Mouse (Mus musculus): ENCODE measurements around the gene Banf1.
A peak's percentile ranks its signal among the peaks of the same experiment; 100 is the strongest.
"Not testable (repeated sequence)": the region's sequence is repeated elsewhere in the genome, so short reads cannot be mapped to it uniquely, and the experiment has no call there.

Banf1 gene

DNA sequence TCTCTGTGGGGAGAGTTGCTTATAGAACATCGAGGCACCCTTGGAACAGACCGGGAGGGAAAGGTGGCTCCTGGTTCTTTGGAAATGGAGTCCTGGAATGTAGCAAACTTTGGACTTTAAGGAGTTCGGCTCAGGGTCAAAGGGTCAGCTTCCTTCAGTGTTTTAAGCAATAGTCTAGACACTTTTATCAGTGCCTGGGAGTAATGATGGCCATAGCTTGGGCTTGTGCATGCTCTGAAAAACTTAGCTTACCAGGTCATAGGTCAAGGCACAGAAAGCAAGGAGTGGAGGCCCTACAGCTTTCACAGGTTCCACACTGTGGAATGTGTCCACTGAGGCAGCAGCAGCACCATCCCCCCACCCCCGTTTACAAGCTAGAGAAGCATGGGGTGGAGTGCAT, 7.8 kb upstream of the Banf1 start:
- DNase-seq (ENCODE audit: low spot score in 2 of 2), result no peak

GRCm38 (mm10) chr19:5374177-5374576, 7.2 kb upstream of the Banf1 start:
- no peak for DNase-seq (ENCODE audit: low spot score in 2 of 2)

- DNase-seq (ENCODE audit: low spot score in 2 of 2), result no peak
Measured at GRCm38 (mm10) chr19:5372724-5373123, 5.8 kb upstream of the Banf1 start.

- no peak for DNase-seq (ENCODE audit: low spot score in 2 of 2)
Measured at GRCm38 (mm10) chr19:5370932-5371331, 4.0 kb upstream of the Banf1 start.

DNA sequence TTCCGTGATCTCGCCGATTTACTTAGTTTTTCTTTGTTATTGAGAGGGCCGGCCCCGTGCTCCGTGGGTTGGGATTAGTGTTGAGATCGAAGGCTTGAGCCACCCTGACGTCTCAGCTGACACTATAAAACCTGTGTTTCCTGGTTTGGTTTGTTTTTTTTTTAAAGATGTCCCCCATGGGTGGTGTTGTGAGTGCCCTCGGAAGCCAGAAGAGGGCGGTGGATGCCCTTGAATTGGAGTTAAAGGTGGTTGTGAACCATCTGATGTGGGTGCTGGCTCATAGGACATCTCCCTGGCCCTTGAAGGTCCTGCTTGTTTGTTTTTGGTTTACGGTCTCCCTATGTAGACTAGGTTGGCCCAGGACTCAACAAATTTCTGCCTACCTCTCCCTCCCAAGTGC, 487 bp upstream of the Banf1 start:
- peak; percentile 29 to 50 for DNase-seq (ENCODE audit: low spot score in 2 of 2)

DNA sequence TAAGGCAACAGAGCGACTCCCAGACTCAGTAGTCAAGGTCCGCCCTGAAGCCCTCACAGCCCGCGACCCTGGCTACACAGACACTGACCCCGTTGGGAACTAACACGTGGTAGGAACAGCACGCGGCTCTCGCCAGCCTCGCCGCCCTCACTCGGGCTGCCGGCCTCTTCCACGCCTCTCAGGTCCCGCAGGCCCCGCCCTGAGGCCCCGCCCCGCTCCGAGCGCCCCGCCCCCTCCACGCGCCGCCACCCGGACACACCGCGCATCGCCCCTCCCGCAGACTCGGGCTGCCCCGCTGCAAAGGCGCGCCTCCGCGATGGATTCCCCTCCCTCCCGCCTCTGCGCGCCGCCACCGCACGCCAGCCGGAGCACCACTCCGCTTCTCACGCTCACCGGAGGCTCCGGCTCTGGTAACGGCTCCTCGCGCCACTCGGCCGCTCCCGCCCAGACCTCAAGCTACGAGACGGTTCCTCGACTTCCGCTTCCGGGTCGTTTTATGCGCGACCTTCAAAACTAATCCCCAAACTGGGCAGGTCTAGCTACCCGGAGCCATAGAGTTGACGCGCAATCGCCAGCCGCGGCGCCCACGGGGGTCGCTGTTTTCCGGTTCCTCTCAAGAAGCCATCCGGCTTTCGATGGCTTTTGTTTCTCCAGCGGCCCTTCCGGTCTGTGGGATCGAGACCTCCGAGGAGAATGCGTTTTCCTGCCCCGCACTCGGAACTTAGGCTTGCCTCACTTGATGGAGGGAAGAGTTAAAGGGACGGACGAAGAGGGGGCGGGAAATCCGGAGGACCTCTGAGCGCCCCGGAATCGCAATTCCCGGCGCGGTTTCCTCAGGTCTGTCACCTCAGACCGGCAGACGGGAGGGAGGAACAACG, 554 bp downstream of the Banf1 start, which contains the start of gene Eif1ad:
TSS of gene Eif1ad (plus strand) at position 567 of the 878 bp plus-strand sequence.
- DNase-seq (ENCODE audit: low spot score in 2 of 2), result peak; percentile 96 to 97

- peak in 1 of 2 experiments; percentile 14 for DNase-seq (ENCODE audit: low spot score in 2 of 2)
Measured at GRCm38 (mm10) chr19:5365751-5366150, 1.2 kb downstream of the Banf1 start.

- no peak for DNase-seq (ENCODE audit: low spot score in 2 of 2)
Measured at GRCm38 (mm10) chr19:5364124-5364523, 2.8 kb downstream of the Banf1 start.

- DNase-seq (ENCODE audit: low spot score in 2 of 2), result no peak
Measured at GRCm38 (mm10) chr19:5362186-5362585, 4.8 kb downstream of the Banf1 start.

GRCm38 (mm10) chr19:5356080-5356479, 10.9 kb downstream of the Banf1 start:
- no peak for DNase-seq (ENCODE audit: low spot score in 2 of 2)

- no peak for DNase-seq (ENCODE audit: low spot score in 2 of 2)
Measured at GRCm38 (mm10) chr19:5353609-5354008, 13.4 kb downstream of the Banf1 start.

DNA sequence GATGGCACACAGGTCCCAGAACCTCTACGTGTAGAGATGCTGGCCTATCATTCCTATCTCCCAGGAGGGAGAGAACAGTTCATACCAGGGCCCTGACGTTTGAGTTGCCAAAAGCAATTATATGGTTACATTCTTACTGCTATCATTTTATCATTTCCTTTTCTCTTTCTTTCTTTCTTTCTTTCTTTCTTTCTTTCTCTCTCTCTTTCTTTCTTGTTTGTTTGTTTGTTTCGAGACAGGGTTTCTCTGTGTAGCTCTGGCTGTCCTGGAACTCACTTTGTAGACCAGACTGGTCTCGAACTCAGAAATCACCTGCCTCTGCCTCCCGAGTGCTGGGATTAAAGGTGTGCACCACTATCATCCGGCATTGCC, 17.5 kb downstream of the Banf1 start, which contains the start of gene Cst6:
TSS of gene Cst6 (minus strand) at position 73 of the 372 bp plus-strand sequence.
- DNase-seq (ENCODE audit: low spot score in 2 of 2), result not testable (repeated sequence)

DNA sequence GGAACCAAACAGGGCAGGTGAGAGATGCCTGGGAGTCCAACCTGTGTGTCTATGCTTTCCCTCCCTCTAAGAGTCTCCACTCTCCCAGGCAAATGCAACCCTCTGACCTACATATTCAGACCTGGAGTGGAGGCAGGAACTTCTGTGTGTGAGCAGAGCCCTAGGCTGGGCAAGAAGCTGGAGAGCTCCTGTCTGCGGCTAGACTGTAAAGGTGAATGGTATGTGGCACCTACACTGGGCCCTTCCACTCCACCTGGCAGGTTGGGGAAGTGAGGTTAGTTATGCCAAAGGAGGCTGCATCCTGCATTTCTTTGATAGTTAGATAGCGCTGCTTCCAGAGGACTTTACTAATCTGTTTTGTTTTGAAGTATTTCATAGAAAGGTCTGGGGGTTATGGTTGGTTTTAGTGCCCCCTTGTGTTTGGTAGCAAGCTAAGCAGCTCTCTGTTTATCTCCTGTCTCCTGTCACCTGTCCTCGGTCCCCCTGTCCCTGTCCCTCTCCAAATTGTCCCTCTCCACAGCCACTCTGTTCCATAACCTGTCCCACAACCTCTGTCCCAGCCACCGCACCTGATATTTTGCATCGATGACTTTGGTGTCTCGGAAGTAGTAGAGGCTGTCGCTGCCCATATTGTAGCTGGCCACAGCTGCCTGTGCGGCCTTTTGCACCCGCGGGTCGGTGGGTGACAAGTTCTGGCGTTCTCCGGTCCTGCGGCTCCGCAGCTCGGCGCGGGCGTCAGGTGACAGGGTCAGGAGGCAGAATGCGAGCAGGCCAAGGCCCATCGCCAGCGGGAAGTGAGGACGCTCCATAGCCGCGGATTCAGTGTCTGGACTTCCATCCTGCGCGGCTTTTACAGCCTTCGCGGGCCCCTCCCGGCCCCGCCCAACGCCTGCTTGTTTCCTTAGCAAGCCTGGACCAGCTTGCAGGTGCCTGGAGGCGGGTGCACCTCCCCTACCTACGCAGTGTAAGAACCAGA, 18.2 kb downstream of the Banf1 start:
- peak; percentile 21 to 28 for DNase-seq (ENCODE audit: low spot score in 2 of 2)

DNA sequence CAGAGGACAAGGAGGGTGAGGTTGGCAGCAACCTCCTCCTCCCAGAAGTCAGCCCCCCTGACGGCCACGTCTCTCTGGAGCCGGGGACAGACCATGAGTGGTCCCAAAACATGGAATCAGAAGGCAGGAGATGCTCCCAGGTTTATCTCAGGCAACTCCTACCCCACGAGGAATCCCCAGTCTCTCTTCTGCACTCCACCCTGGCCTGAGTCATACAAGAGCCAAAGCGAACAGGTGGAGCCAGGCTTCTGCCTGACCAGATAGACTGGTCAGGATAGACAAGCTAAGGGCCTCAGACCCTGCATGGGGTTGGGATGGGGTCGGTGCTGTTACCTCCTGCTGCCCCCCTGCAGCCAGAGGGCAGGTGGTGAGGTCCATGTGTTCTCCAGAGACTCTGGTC, 18.9 kb downstream of the Banf1 start:
- DNase-seq (ENCODE audit: low spot score in 2 of 2), result no peak

DNA sequence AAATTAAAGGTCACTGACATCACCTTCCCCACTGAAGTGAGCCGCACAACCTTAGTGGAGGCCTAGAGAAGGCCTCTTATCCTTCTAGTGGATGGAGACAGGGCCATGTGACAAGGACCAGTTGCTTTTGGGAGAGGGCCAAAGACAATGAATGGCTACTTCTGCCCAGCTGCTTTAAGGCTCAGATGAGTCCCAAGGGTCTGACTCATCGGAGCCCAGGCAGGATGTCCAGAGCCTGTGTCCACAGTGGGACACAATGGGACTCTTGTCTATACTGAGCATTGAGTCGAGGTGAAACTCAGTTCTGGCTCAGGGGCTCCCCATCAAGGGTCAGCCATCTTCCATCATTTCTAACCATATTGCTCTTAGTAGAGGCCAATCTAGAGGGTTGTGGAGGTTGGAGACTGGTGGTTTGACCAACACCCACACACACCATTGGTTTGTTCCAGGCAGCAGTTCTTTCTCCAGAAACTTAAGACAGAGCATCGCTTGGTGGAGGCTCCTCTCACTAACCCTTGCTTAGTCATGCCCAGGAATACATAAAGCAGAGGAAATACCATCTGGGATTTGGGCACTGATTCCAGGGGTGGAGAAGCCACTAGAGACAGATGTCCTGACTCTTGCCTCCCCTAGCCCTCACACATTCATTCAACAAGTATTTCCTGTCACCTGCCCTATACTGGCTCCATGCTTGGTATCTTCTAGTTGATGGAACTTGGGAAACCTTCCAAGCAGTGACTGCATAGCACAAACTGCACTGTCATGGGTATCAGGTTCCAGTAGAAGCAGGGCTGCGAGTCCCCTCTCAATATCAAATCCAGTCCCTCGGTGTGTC, 21.5 kb downstream of the Banf1 start:
- no peak for DNase-seq (ENCODE audit: low spot score in 2 of 2)

DNA sequence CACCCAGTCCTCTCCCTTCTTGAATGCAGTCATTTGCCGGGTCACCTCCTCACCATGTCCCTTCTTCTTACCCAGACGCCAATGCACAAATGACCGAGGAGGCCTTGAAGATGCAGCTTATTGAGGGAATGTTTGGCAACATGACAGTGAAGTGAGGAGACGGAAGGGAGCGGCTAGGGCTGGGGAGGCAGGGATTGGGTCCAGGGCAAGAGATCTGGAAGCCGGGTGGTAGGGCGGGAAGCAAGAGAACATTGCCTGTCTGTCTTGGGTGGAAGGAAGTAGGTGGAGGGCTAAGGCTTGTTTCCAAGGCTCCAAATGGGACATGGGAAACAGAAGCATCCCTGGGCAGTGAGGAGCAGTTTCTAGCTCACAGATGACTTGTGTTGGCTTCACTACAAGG, 25.6 kb downstream of the Banf1 start:
- DNase-seq (ENCODE audit: low spot score in 2 of 2), result no peak

DNA sequence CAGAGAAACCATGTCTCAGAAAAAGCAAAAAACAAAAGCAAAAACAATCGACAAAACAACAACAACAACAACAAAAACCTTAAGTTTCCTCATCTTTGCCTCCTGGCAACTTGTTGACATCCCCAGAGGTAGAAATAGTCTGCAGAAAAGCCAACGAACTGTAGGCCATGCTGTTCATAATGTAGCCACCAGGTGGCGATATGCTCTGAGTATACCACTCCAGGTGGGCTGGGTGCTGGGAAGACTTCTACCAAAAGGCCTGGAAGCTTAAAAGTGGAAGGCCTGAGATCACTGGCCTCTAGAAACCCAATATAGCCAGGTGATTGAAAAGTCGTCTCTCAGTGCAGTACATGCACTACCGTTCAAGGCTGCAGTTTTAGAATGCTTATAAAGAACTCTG, 29.0 kb downstream of the Banf1 start:
- DNase-seq (ENCODE audit: low spot score in 2 of 2), result peak; percentile 60 to 69

- no peak for DNase-seq (ENCODE audit: low spot score in 2 of 2)
Measured at GRCm38 (mm10) chr19:5335441-5335840, 31.5 kb downstream of the Banf1 start, which contains the start of gene Catsper1. Gene Catsper1 (plus strand): TSS chr19:5335741.

- no peak for DNase-seq (ENCODE audit: low spot score in 2 of 2)
Measured at GRCm38 (mm10) chr19:5334741-5335140, 32.2 kb downstream of the Banf1 start.

GRCm38 (mm10) chr19:5327970-5328369, 39.0 kb downstream of the Banf1 start:
- DNase-seq (ENCODE audit: low spot score in 2 of 2), result no peak

GRCm38 (mm10) chr19:5323801-5324200, 43.2 kb downstream of the Banf1 start:
- DNase-seq (ENCODE audit: low spot score in 2 of 2), result peak; percentile 20 to 34

Measured in natural killer cell, adult 2 months (primary cell).